Mouse (Mus musculus): ENCODE measurements around the gene Mark4. TPM values are rescaled to one million over a fixed set of nuclear protein-coding genes. Genes with fewer than 3 reads are reported as not detected.

Mark4 gene
- polyA plus RNA-seq, 1 experiment from 2014 or later, result 10.0 TPM

DNA sequence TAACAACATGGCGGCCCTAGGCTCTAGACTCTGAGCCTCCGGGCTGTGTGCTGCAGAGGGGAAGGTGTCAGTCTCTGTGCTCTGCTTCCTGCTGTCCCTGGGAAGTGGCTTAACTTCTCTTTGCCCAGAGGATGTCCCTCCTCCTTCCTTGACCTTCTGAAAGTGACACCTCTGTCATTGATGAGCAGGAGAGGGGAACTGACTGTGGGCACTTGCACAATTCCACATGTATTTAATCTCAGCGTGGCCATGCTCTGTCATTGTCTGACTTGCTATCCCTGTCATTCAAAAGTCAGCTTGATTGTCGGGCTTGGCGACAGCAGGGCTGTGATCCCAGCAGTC, 37.6 kb upstream of the Mark4 start:
- Histone ChIP-seq H3K4me3 (ENCODE audit: low read depth, low read length) (no peak overlapping the region), H3K4me2 (ENCODE audit: low read depth, severe bottlenecking) (no peak overlapping the region), H3K9me3 (ENCODE audit: control insufficient read depth, low read length) (no peaks in the 10 kb centered on the region), H3K36me3 (ENCODE audit: control insufficient read depth, insufficient read depth, low read length) (no peaks in the 10 kb centered on the region), H3K4me1 (ENCODE audit: control insufficient read depth, insufficient read depth, low read length) (peaks cover 8% of the 10 kb centered on the region; the same call in 1 of the 2 replicates), H3K9ac (ENCODE audit: low read length) (no peak overlapping the region), H3K27me3 (ENCODE audit: control insufficient read depth, insufficient read depth, low read length) (peaks cover 5% of the 10 kb centered on the region), H3K27ac (replicated peaks; ENCODE audit: low read depth, low read length) (no peak overlapping the region)
- DNase-seq (ENCODE audit: low spot score) (no peak), ATAC-seq (ENCODE audit: insufficient number of reproducible peaks, low FRiP score, low TSS enrichment, low read depth) (no peak)
- WGBS, result 83% methylated on average over 5 of the region's 5 CpGs

DNA sequence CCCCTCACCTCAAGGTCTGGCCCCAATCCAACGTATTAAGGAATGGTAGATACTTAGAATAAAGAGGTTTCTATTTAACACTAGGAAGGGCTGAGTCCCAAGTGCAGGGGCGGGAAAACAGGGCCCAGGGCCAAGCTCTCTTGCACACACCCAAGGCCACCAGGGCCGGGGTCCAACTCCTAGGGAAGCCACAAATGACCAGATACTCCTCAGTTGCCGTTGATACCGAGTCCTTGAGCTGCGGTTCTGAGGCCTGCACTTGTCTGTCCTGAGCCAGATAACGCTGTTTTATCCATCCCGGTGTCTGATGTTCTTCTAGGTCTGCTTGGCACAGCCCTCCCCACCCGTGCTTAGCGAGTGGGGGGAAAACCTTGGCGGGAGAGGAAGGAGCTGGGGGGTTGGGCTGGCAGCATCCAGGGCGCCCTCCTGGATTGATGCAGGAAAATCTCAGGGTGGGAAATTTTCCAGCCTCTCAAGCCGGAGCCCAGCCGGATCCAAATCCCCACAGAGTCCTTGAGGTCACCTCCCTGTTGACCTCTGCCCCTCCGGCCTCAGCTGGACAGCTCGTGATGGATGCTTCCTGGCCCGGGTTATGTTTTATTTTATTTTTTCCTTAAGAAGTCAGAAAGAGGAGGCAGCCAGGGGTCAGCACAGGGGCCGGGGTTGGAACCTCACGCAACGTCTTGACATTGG, 37.0 kb upstream of the Mark4 start:
- H3K4me3 ChIP-seq (ENCODE audit: low read depth, low read length), result no peak overlapping the region
- no peak overlapping the region for H3K27ac ChIP-seq (replicated peaks; ENCODE audit: low read depth, low read length)
- no peak overlapping the region for H3K9ac ChIP-seq (ENCODE audit: low read length)
- DNase-seq (ENCODE audit: low spot score) (no peak), ATAC-seq (ENCODE audit: insufficient number of reproducible peaks, low FRiP score, low TSS enrichment, low read depth) (no peak)
- no peak overlapping the region for H3K4me2 ChIP-seq (ENCODE audit: low read depth, severe bottlenecking)
- H3K36me3 ChIP-seq (ENCODE audit: control insufficient read depth, insufficient read depth, low read length), result no peaks in the 10 kb centered on the region
- WGBS, result 70% methylated on average over 20 of the region's 20 CpGs
- peaks cover 8% of the 10 kb centered on the region; the same call in 1 of the 2 replicates for H3K4me1 ChIP-seq (ENCODE audit: control insufficient read depth, insufficient read depth, low read length)
- no peaks in the 10 kb centered on the region for H3K9me3 ChIP-seq (ENCODE audit: control insufficient read depth, low read length)
- H3K27me3 ChIP-seq (ENCODE audit: control insufficient read depth, insufficient read depth, low read length), result peaks cover 10% of the 10 kb centered on the region

DNA sequence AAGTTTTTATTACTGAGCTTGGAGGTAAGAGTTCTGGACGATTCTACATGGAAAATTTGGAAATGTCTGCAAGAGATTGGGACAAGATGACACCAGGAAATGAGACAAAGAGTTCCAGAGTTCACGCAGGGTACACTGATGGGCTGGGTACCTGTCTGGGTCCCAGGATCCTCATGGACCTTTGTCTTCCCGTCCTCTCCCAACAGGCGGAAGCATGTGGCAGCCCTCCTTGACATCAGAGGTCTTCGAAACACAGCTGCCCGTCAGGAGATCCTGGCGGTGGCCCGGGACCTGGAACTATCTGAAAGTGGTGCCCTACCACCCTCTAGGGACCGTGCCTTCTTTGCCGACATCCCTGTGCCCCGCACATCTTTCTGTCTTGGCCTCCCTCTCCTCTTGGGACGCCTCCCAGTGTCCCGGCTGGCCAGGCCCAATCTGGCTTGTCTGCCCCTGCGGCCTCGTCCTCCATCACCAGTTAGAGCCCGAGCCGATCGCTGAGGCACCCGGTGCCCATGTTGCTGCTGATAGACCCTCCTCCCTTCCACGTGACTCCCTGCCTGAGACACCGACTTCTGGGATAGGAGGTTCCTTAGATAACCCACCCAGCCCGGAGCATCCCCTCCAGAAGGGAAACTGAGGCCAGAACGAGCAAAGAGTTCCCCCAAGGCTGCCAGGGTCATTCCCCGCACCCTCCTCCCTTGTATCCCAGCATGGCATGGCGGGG, 36.3 kb upstream of the Mark4 start:
- Histone ChIP-seq H3K27me3 (ENCODE audit: control insufficient read depth, insufficient read depth, low read length) (peaks cover 17% of the 10 kb centered on the region), H3K9ac (ENCODE audit: low read length) (no peak overlapping the region), H3K36me3 (ENCODE audit: control insufficient read depth, insufficient read depth, low read length) (no peaks in the 10 kb centered on the region), H3K27ac (replicated peaks; ENCODE audit: low read depth, low read length) (no peak overlapping the region), H3K4me3 (ENCODE audit: low read depth, low read length) (no peak overlapping the region), H3K9me3 (ENCODE audit: control insufficient read depth, low read length) (no peaks in the 10 kb centered on the region), H3K4me1 (ENCODE audit: control insufficient read depth, insufficient read depth, low read length) (peaks cover 8% of the 10 kb centered on the region; the same call in 1 of the 2 replicates), H3K4me2 (ENCODE audit: low read depth, severe bottlenecking) (no peak overlapping the region)
- no peak for DNase-seq (ENCODE audit: low spot score)
- WGBS, result 86% methylated on average over 25 of the region's 25 CpGs
- ATAC-seq (ENCODE audit: insufficient number of reproducible peaks, low FRiP score, low TSS enrichment, low read depth), result no peak

DNA sequence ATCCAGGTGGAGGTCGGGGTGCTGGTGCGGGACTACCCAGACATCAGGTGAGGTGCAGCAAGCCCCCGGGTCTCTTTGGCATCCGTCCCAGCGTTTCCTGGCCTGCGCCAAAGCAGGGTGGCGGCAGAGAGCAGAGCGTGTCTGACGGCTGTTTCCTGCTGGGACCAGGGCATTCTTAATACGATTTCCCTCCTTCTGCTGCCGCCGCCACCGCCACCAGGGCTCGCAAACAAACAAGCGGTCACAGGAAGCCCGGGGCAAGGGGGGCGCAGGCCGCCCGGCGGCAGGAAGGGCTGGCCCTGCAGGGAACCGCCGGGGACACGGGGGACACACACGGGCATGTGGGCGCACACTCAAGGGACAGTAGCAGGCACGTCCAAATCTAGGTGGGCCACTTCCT, 33.1 kb upstream of the Mark4 start:
- Histone ChIP-seq H3K27me3 (ENCODE audit: control insufficient read depth, insufficient read depth, low read length) (peaks cover 40% of the 10 kb centered on the region), H3K4me1 (ENCODE audit: control insufficient read depth, insufficient read depth, low read length) (peaks cover 8% of the 10 kb centered on the region; the same call in 1 of the 2 replicates), H3K27ac (replicated peaks; ENCODE audit: low read depth, low read length) (no peak overlapping the region), H3K9me3 (ENCODE audit: control insufficient read depth, low read length) (no peaks in the 10 kb centered on the region; the same call in 1 of the 2 replicates), H3K9ac (ENCODE audit: low read length) (peak overlapping the region; percentile 37; the same call in 1 of the 2 replicates), H3K4me3 (ENCODE audit: low read depth, low read length) (peak overlapping the region; percentile 23), H3K4me2 (ENCODE audit: low read depth, severe bottlenecking) (peak overlapping the region; percentile 59), H3K36me3 (ENCODE audit: control insufficient read depth, insufficient read depth, low read length) (no peaks in the 10 kb centered on the region)
- DNase-seq (ENCODE audit: low spot score) (peak; percentile 64), ATAC-seq (ENCODE audit: insufficient number of reproducible peaks, low FRiP score, low TSS enrichment, low read depth) (no peak)
- 3% methylated on average over 26 of the region's 26 CpGs for WGBS

DNA sequence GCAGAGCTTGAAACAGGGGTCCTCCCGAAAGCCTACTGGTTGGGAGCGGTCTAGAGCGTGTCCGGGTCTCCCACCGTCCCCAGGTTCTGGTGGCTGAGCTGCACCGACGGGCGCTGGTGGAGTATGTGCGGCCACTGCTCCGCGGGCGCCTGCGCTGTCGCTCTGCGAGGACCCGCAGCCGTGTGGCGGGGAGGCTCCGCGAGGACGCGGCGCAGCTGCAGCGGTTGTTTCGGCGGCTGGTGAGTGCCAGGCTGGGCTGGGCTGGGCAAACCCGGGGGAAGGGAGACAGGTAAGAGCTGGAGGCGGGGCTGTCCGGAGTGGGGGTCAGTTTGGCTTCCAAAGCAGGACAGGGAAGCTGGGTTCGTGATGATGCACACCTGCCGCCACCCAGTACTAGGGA, 30.9 kb upstream of the Mark4 start:
- Histone ChIP-seq H3K9ac (ENCODE audit: low read length) (no peak overlapping the region), H3K4me3 (ENCODE audit: low read depth, low read length) (peak overlapping the region; percentile 10; the same call in 1 of the 2 replicates), H3K9me3 (ENCODE audit: control insufficient read depth, low read length) (no peaks in the 10 kb centered on the region; the same call in 1 of the 2 replicates), H3K4me1 (ENCODE audit: control insufficient read depth, insufficient read depth, low read length) (peaks cover 8% of the 10 kb centered on the region; the same call in 1 of the 2 replicates), H3K36me3 (ENCODE audit: control insufficient read depth, insufficient read depth, low read length) (no peaks in the 10 kb centered on the region), H3K4me2 (ENCODE audit: low read depth, severe bottlenecking) (peak overlapping the region; percentile 36), H3K27ac (replicated peaks; ENCODE audit: low read depth, low read length) (no peak overlapping the region), H3K27me3 (ENCODE audit: control insufficient read depth, insufficient read depth, low read length) (peaks cover 42% of the 10 kb centered on the region)
- 4% methylated on average over 31 of the region's 31 CpGs for WGBS
- DNase-seq (ENCODE audit: low spot score), result peak; percentile 57
- ATAC-seq (ENCODE audit: insufficient number of reproducible peaks, low FRiP score, low TSS enrichment, low read depth), result no peak

DNA sequence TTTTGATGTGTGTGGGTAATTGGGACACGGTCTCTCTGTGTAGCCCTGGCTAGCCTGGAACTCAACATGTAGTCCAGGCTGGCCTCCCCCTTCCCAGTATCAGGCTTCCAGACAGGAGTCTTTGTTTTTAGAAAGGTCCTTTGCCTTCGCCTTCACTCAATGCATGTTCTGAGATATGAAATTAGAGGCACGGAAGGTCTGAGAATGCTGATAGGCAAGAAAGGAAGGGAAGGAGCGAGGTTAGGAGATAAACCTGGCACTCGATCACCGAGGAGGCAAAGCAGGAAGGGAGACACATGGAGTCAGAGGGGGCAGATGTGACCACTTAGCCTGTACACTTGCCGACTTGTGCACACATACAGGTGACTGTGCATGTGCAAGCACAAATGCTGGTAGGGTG, 27.9 kb upstream of the Mark4 start:
- no peaks in the 10 kb centered on the region for H3K36me3 ChIP-seq (ENCODE audit: control insufficient read depth, insufficient read depth, low read length)

DNA sequence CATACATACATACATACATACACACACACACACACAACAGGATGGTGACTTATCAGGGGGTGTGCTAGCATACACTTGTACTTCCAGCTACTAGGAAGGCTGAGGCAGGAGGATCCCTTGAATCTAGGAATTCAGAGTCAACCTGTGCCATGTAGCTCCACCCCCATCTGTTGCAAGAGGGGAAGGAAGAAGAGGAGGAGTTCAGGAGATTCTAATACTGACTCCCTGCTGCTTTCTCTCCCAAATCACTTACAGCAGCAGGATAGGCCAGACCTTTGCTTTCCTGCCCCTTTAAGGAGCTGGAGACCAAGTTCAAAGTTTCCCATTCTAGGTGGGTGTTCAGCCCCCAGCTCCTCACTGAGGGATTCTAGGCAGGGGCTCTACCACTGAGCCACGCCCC, 26.9 kb upstream of the Mark4 start:
- Histone ChIP-seq H3K27me3 (ENCODE audit: control insufficient read depth, insufficient read depth, low read length) (peaks cover 31% of the 10 kb centered on the region), H3K4me1 (ENCODE audit: control insufficient read depth, insufficient read depth, low read length) (no peaks in the 10 kb centered on the region), H3K9me3 (ENCODE audit: control insufficient read depth, low read length) (no peaks in the 10 kb centered on the region; the same call in 1 of the 2 replicates), H3K27ac (replicated peaks; ENCODE audit: low read depth, low read length) (no peak overlapping the region), H3K9ac (ENCODE audit: low read length) (no peak overlapping the region), H3K36me3 (ENCODE audit: control insufficient read depth, insufficient read depth, low read length) (no peaks in the 10 kb centered on the region), H3K4me2 (ENCODE audit: low read depth, severe bottlenecking) (no peak overlapping the region), H3K4me3 (ENCODE audit: low read depth, low read length) (no peak overlapping the region)
- DNase-seq (ENCODE audit: low spot score) (no peak), ATAC-seq (ENCODE audit: insufficient number of reproducible peaks, low FRiP score, low TSS enrichment, low read depth) (no peak)
- WGBS, result 100% methylated on average over 1 of the region's 1 CpGs

More for the DNA sequence above, 27.9 kb upstream of the Mark4 start:
- WGBS, result 87% methylated on average over 7 of the region's 7 CpGs
- no peak for ATAC-seq (ENCODE audit: insufficient number of reproducible peaks, low FRiP score, low TSS enrichment, low read depth)
- no peaks in the 10 kb centered on the region; the same call in 1 of the 2 replicates for H3K9me3 ChIP-seq (ENCODE audit: control insufficient read depth, low read length)
- peaks cover 2% of the 10 kb centered on the region; the same call in 1 of the 2 replicates for H3K4me1 ChIP-seq (ENCODE audit: control insufficient read depth, insufficient read depth, low read length)
- no peak overlapping the region for H3K4me3 ChIP-seq (ENCODE audit: low read depth, low read length)
- H3K27me3 ChIP-seq (ENCODE audit: control insufficient read depth, insufficient read depth, low read length), result peaks cover 41% of the 10 kb centered on the region
- no peak overlapping the region for H3K4me2 ChIP-seq (ENCODE audit: low read depth, severe bottlenecking)
- H3K9ac ChIP-seq (ENCODE audit: low read length), result no peak overlapping the region
- no peak for DNase-seq (ENCODE audit: low spot score)
- no peak overlapping the region for H3K27ac ChIP-seq (replicated peaks; ENCODE audit: low read depth, low read length)

DNA sequence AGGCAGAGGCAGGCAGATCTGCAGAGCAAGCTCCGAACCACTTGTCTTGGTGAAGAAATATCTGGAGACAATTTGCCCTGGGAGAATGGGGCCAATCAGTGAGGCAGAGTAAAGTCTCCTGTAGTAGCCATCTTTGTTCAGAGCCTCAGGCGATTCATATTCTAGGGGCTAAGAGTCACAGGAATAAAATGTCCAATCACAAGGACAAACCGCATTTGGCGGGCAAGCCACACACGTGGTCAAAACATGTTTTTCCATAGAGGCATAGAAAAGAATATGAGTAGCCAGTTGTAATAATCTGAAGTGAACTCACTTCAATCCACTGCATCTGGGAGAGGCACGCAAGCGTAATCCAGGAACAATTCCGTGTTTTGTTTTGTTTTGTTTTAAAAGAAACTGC, 24.7 kb upstream of the Mark4 start:
- H3K27ac ChIP-seq (replicated peaks; ENCODE audit: low read depth, low read length), result no peak overlapping the region
- no peaks in the 10 kb centered on the region for H3K9me3 ChIP-seq (ENCODE audit: control insufficient read depth, low read length)
- peaks cover 11% of the 10 kb centered on the region; the same call in 1 of the 2 replicates for H3K27me3 ChIP-seq (ENCODE audit: control insufficient read depth, insufficient read depth, low read length)
- DNase-seq (ENCODE audit: low spot score) (no peak), ATAC-seq (ENCODE audit: insufficient number of reproducible peaks, low FRiP score, low TSS enrichment, low read depth) (no peak)
- H3K4me3 ChIP-seq (ENCODE audit: low read depth, low read length), result no peak overlapping the region
- H3K36me3 ChIP-seq (ENCODE audit: control insufficient read depth, insufficient read depth, low read length), result no peaks in the 10 kb centered on the region
- H3K4me1 ChIP-seq (ENCODE audit: control insufficient read depth, insufficient read depth, low read length), result no peaks in the 10 kb centered on the region
- WGBS, result 86% methylated on average over 8 of the region's 8 CpGs
- no peak overlapping the region for H3K9ac ChIP-seq (ENCODE audit: low read length)
- H3K4me2 ChIP-seq (ENCODE audit: low read depth, severe bottlenecking), result no peak overlapping the region

Measured in limb, embryonic 11.5 days (tissue).